Mouse (Mus musculus): ENCODE data around the gene Ucp2.

Ucp2 gene

GRCm38 (mm10) chr7:100493117-100493483, at the start of gene Ucp2:
Gene Ucp2, plus strand, starts transcription at chr7:100493337.
- 3% methylated on average over 27 of the region's 27 CpGs for WGBS

- WGBS: 90% methylated on average over 4 of the region's 4 CpGs
Measured at GRCm38 (mm10) chr7:100443728-100444127, 49.4 kb upstream of the Ucp2 start.

- 58% methylated on average over 5 of the region's 5 CpGs for WGBS
Measured at GRCm38 (mm10) chr7:100446271-100446670, 46.9 kb upstream of the Ucp2 start.

- WGBS: 83% methylated on average over 12 of the region's 12 CpGs
Measured at GRCm38 (mm10) chr7:100448530-100448929, 44.6 kb upstream of the Ucp2 start.

DNA sequence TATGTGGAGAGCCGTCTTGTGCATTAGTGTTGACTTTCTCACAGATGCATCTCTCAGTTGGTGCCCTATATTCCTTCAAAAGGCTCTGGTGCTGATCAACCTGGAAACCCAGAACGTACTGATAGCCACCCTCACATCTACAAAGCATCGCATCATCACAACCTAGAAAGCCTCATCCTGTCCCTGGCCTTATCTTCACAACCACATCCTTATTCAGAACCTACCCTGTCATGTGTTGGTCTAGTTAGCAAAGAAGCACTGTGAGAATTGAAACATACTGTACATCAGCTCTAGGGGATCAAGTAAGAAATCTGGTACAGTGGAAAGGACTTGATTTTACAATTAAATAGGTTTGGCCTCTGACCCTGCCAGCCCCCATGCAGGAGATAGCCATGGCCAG, 44.2 kb upstream of the Ucp2 start:
- WGBS: 82% methylated on average over 3 of the region's 3 CpGs

- 77% methylated on average over 1 of the region's 1 CpGs for WGBS
Measured at GRCm38 (mm10) chr7:100458153-100458552, 35.0 kb upstream of the Ucp2 start.

- 83% methylated on average over 3 of the region's 3 CpGs for WGBS
Measured at GRCm38 (mm10) chr7:100459862-100460261, 33.3 kb upstream of the Ucp2 start.

DNA sequence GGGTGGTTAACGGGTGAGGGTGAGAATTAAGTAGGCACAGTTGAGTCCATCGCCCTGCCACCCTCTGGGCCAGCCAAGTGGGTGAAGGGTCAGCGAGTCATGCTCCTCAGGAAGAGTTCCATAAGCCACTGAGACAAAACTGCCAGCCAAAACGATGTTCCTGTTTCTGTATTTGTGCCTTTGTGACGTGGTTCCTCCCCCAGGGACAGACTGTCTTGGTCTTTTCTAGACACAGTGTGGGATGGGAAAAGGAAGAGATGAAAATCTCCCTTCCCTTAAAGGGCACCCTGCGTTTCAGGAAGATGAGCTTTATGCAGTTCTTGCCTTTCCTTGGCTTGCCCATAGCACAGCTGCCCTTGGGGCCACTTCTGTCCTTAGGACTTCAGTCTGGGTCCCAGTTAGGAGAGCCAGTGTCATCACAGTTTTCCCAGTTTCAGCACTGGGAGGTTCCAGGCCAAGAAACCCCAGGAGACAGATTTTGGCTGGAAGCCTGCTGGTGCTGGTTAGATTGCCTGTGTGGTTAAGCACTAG, 31.5 kb upstream of the Ucp2 start:
- WGBS: 25% methylated on average over 6 of the region's 6 CpGs

GRCm38 (mm10) chr7:100463194-100463593, 29.9 kb upstream of the Ucp2 start:
- 90% methylated on average over 9 of the region's 9 CpGs for WGBS

DNA sequence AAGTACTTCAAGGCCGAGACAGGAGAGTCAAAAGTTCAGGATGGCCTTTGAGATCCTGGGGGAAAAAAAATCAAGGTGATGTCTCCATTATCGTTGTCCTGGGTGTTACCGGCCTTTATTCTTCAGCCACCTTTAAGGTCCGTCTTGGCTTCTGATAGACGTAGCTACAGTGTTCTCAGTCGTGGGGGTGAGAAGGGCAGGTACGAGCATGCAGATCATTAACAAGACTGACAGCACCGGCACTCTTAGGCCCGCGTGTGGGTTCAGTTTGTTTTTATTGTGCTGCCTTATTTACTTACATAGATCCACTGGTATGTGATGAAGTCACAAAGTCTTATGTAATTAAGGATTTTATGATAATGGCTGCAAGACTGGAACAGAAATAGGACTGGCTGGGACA, 29.4 kb upstream of the Ucp2 start:
- WGBS: 91% methylated on average over 10 of the region's 10 CpGs

- 98% methylated on average over 7 of the region's 7 CpGs for WGBS
Measured at GRCm38 (mm10) chr7:100464248-100464647, 28.9 kb upstream of the Ucp2 start.

- 62% methylated on average over 4 of the region's 4 CpGs for WGBS
Measured at GRCm38 (mm10) chr7:100465248-100465647, 27.9 kb upstream of the Ucp2 start.

DNA sequence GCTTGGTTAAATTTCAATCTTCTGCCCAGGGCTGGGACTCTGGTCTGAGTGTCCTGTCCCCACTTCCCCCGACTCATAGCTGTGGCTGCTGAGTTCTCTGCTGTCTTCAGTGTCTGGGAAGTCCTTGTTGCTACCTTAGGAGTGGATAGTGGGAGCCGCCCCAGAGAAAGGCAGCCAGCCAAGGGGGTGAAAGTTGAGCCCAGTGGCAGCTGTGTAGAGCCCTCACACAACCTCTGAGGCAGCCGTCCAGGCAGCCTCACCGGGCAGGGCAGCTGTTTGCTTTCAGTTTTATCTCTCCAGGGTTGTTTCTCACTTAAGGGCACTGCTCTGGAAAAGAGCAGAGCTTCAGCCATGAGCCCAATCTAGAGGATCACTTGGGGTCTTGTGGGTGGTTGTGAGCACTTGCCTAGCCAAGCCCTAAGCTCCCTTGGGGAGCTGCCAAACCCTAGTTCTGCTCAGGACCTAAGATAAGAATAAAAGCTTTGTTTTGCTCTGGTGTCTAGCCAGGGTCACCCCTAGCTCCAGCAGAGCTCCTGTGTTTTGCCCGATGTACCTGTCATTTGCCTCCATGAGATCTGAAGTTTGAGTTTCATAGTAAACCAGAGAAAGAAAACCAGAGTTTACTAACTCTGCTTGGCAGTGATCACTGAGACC, 27.4 kb upstream of the Ucp2 start:
- 44% methylated on average over 5 of the region's 5 CpGs for WGBS

- WGBS: 94% methylated on average over 11 of the region's 11 CpGs
Measured at GRCm38 (mm10) chr7:100466781-100467510, 26.2 kb upstream of the Ucp2 start.

DNA sequence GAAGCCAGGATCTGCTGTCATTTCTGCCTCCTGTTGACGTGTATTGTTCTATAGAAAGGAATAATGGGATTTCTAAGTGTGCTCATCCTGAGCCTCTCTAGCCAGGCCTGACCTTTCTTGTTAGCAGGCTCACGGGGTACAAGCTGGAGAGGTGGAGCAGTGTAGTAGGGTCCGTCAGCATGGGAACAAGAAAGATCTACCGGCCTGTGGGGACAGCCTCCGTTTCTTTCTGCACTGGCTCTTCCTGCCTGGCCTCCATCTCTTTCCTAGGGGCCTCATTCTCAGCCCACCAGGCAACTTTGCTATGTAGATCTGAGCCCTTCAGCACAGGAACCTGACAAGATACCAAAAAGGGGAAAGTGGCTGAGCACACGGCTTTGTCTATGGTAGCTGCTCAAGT, 24.4 kb upstream of the Ucp2 start:
- WGBS: 96% methylated on average over 6 of the region's 6 CpGs

- WGBS: 100% methylated on average over 1 of the region's 1 CpGs
Measured at GRCm38 (mm10) chr7:100469502-100469901, 23.6 kb upstream of the Ucp2 start.

- 96% methylated on average over 11 of the region's 11 CpGs for WGBS
Measured at GRCm38 (mm10) chr7:100470796-100471406, 22.2 kb upstream of the Ucp2 start.

GRCm38 (mm10) chr7:100471407-100471797, 21.7 kb upstream of the Ucp2 start:
- 86% methylated on average over 1 of the region's 1 CpGs for WGBS

GRCm38 (mm10) chr7:100472777-100473176, 20.4 kb upstream of the Ucp2 start, which contains the start of gene Ucp3:
Gene Ucp3, plus strand, starts transcription at chr7:100472990.
- 85% methylated on average over 6 of the region's 6 CpGs for WGBS

GRCm38 (mm10) chr7:100473846-100474454, 19.2 kb upstream of the Ucp2 start:
- WGBS: 87% methylated on average over 9 of the region's 9 CpGs

GRCm38 (mm10) chr7:100474680-100475079, 18.5 kb upstream of the Ucp2 start:
- WGBS: 63% methylated on average over 1 of the region's 1 CpGs

GRCm38 (mm10) chr7:100479100-100479822, 13.9 kb upstream of the Ucp2 start:
- 88% methylated on average over 20 of the region's 20 CpGs for WGBS
